Mouse (Mus musculus) olfactory bulb, adult 2 months (tissue): ENCODE measurements around the gene Tmem120a.

Source experiments
- CTCF ChIP-seq: fragments of 200-500 bp; IDR thresholded peaks from 2 replicates; pipeline ENCODE4 v1.5.1; 2012; ENCODE audit warnings: low read depth, mild to moderate bottlenecking, low read length, moderate library complexity; ENCODE audit not compliant: insufficient read depth
- POLR2A ChIP-seq: fragments of 200-500 bp; IDR thresholded peaks from 2 replicates; pipeline ENCODE4 v1.6.1; 2012; ENCODE audit warnings: mild to moderate bottlenecking, low read depth, low read length, moderate library complexity; ENCODE audit not compliant: insufficient read depth

- TF ChIP-seq POLR2A: no peak
- TF ChIP-seq CTCF: no peak
Measured at GRCm38 (mm10) chr5:135723165-135723751, 21.0 kb downstream of the Tmem120a start.
